Mouse (Mus musculus) heart, postnatal 0 days (tissue): ENCODE measurements around the gene Scn5a.

Experiments
- CTCF ChIP-seq: IDR thresholded peaks from 2 replicates; pipeline ENCODE4 v1.5.1; 2016; ENCODE audit warnings: antibody characterized with exemption, control low read depth, low read depth
- EP300 ChIP-seq: IDR thresholded peaks from 2 replicates; pipeline ENCODE4 v1.6.1; 2016; ENCODE audit warnings: antibody characterized with exemption, low read depth

DNA sequence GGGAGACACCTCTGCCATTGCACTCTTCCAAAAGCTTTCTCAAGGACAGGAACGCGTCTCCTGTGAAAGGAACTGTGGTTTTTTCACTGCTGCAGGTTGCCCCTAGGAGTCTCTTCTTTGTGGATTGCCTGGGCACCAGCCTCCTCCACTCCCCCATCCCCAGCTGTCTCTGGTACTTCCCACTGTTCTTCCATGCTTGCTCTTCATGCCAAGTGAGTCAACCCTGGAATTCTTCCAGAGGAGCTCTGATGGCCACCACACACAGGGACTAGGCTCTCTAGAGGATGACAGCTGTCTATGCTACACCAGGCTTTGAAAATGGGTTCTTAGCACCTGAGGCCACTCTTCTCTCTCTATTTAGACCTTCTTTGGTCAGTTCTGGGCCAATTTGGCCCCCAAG is 1.8 kb downstream of the Scn5a start:
- no peak for TF ChIP-seq CTCF
- no peak for TF ChIP-seq EP300
